Mouse (Mus musculus): ENCODE measurements at regions not wholly inside any gene's neighbourhood (a gene's known extent, or its start where the extent isn't known, plus 50 kb on each side); places are given as distances from the start of the nearest gene placed in this dataset.

DNA sequence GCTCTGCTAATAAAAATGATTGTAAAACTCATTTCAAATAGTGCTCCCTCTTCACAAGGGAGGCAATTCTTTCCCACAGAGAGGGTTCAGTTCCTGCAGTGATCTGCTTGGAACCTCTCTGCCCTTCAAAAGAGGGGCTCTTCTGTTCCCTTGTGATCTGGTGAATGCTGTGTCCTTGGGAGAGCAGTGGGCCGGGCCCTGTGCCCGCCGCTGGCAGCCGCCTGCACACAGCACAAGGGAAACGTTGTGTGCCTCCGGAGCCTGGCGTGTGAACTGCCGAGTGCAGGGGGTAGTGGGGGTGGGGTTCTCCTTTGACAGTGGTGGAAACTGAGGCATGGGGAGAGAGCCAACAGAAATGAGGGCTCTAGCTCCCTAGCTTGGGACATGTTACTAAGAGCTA is 54.4 kb upstream of the Csrp1 start:
- WGBS: 31% methylated on average over 8 of the region's 8 CpGs
- no peaks in the 10 kb centered on the region for H3K27me3 ChIP-seq (ENCODE audit: control insufficient read depth, insufficient read depth, low read length)
- H3K4me1 ChIP-seq (ENCODE audit: control insufficient read depth, insufficient read depth, low read length): no peaks in the 10 kb centered on the region; the same call in 1 of the 2 replicates
- H3K4me3 ChIP-seq (replicated peaks; ENCODE audit: insufficient read depth, low read depth, low read length): no peak overlapping the region
- TF ChIP-seq POLR2A (IDR thresholded peaks at IDR 0.05; ENCODE audit: borderline replicate concordance, insufficient read depth, low read length) (no peak), CTCF (IDR thresholded peaks at IDR 0.05; ENCODE audit: borderline replicate concordance, insufficient read depth, low read depth, low read length) (no peak)
- peak overlapping the region; percentile 61; the same call in 1 of the 2 replicates for H3K27ac ChIP-seq (ENCODE audit: insufficient read depth, low read length)
- DNase-seq: peak in 1 of 2 experiments; percentile 44

- DNase-seq: no peak
- Histone ChIP-seq H3K4me3 (replicated peaks; ENCODE audit: insufficient read depth, low read depth, low read length) (no peak overlapping the region), H3K27me3 (ENCODE audit: control insufficient read depth, insufficient read depth, low read length) (no peaks in the 10 kb centered on the region), H3K27ac (ENCODE audit: insufficient read depth, low read length) (no peak overlapping the region), H3K4me1 (ENCODE audit: control insufficient read depth, insufficient read depth, low read length) (no peaks in the 10 kb centered on the region)
- no peak for TF ChIP-seq CTCF (IDR thresholded peaks at IDR 0.05; ENCODE audit: borderline replicate concordance, insufficient read depth, low read depth, low read length)
- TF ChIP-seq POLR2A (IDR thresholded peaks at IDR 0.05; ENCODE audit: borderline replicate concordance, insufficient read depth, low read length): no peak
- 92% methylated on average over 3 of the region's 3 CpGs for WGBS
Observed at GRCm38 (mm10) chr1:135668331-135668730, 51.5 kb upstream of the Csrp1 start.

GRCm38 (mm10) chr1:135668951-135669350 is 50.9 kb upstream of the Csrp1 start:
- WGBS: 79% methylated on average over 7 of the region's 7 CpGs
- no peaks in the 10 kb centered on the region for H3K4me1 ChIP-seq (ENCODE audit: control insufficient read depth, insufficient read depth, low read length)
- H3K27me3 ChIP-seq (ENCODE audit: control insufficient read depth, insufficient read depth, low read length): no peaks in the 10 kb centered on the region
- no peak for TF ChIP-seq POLR2A (IDR thresholded peaks at IDR 0.05; ENCODE audit: borderline replicate concordance, insufficient read depth, low read length)
- no peak for TF ChIP-seq CTCF (IDR thresholded peaks at IDR 0.05; ENCODE audit: borderline replicate concordance, insufficient read depth, low read depth, low read length)
- H3K27ac ChIP-seq (ENCODE audit: insufficient read depth, low read length): no peak overlapping the region
- H3K4me3 ChIP-seq (replicated peaks; ENCODE audit: insufficient read depth, low read depth, low read length): no peak overlapping the region
- no peak for DNase-seq

DNA sequence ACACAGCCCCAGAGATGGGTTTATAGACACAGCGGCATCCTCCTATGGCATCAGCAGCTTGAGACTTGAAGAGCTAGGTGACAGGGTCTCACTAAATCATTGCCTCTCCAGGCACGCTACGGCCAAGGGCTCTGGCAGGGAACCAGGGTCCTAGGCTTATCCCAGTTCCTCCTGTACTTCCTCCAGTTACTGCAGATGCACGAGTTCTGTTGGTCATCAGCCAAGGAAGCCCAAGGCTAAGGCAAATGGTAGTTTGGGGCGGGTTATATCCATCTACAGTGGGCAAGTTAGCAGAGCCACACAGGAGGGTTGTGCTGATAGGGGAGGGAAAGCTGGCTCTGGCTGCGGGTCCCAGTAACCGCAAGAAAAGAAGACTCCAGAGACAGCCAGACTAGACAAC is 50.1 kb upstream of the Csrp1 start:
- H3K4me3 ChIP-seq (replicated peaks; ENCODE audit: insufficient read depth, low read depth, low read length): no peak overlapping the region
- 13% methylated on average over 7 of the region's 7 CpGs for WGBS
- no peak for DNase-seq
- no peaks in the 10 kb centered on the region for H3K4me1 ChIP-seq (ENCODE audit: control insufficient read depth, insufficient read depth, low read length)
- H3K27me3 ChIP-seq (ENCODE audit: control insufficient read depth, insufficient read depth, low read length): no peaks in the 10 kb centered on the region
- TF ChIP-seq POLR2A (IDR thresholded peaks at IDR 0.05; ENCODE audit: borderline replicate concordance, insufficient read depth, low read length) (no peak), CTCF (IDR thresholded peaks at IDR 0.05; ENCODE audit: borderline replicate concordance, insufficient read depth, low read depth, low read length) (no peak)
- no peak overlapping the region for H3K27ac ChIP-seq (ENCODE audit: insufficient read depth, low read length)

All from cerebellum, adult 2 months (tissue).